Mouse (Mus musculus): ENCODE measurements around the gene E130218I03Rik. TPM values are rescaled to one million over a fixed set of nuclear protein-coding genes. Genes with fewer than 3 reads are reported as not detected.
A peak's percentile ranks its signal among the peaks of the same experiment; 100 is the strongest.

The E130218I03Rik gene
- polyA plus RNA-seq (2012; rRNA removed) = not detected in 2 replicates

GRCm38 (mm10) chr4:134243516-134244250 is at the start of gene E130218I03Rik:
E130218I03Rik (plus strand) TSS chr4:134243662.
- H3K4me3 ChIP-seq (ENCODE audit: low read depth, low read length) = peak within 1 kb of the TSS; percentile 81; the same call in 1 of the 2 replicates
- 95% methylated on average over 17 of the region's 17 CpGs for WGBS
- peaks cover 8% of the 10 kb centered on the region for H3K4me1 ChIP-seq (ENCODE audit: control insufficient read depth, insufficient read depth, insufficient read length, low read length)
- no peaks in the 10 kb centered on the region for H3K36me3 ChIP-seq (ENCODE audit: control insufficient read depth, insufficient read depth, low read length)
- peaks cover 6% of the 10 kb centered on the region for H3K27me3 ChIP-seq (ENCODE audit: control insufficient read depth, insufficient read depth, low read length)
- TF ChIP-seq CTCF (IDR thresholded peaks at IDR 0.05; ENCODE audit: extremely low read depth, insufficient read length, insufficient replicate concordance, low read depth, low read length) (no peak), POLR2A (IDR thresholded peaks at IDR 0.05; ENCODE audit: low read depth, low read length) (no peak)
- no peak within 1 kb of the TSS for H3K27ac ChIP-seq (ENCODE audit: insufficient read depth, low read depth, low read length)

- TF ChIP-seq CTCF (IDR thresholded peaks at IDR 0.05; ENCODE audit: extremely low read depth, insufficient read length, insufficient replicate concordance, low read depth, low read length) (no peak), POLR2A (IDR thresholded peaks at IDR 0.05; ENCODE audit: low read depth, low read length) (no peak)
- Histone ChIP-seq H3K27ac (ENCODE audit: insufficient read depth, low read depth, low read length) (no peak overlapping the region), H3K27me3 (ENCODE audit: control insufficient read depth, insufficient read depth, low read length) (no peaks in the 10 kb centered on the region), H3K4me3 (ENCODE audit: low read depth, low read length) (no peak overlapping the region), H3K36me3 (ENCODE audit: control insufficient read depth, insufficient read depth, low read length) (no peaks in the 10 kb centered on the region), H3K4me1 (ENCODE audit: control insufficient read depth, insufficient read depth, insufficient read length, low read length) (no peaks in the 10 kb centered on the region)
- 69% methylated on average over 2 of the region's 2 CpGs for WGBS
Observed at GRCm38 (mm10) chr4:134199371-134199770, 44.1 kb upstream of the E130218I03Rik start.

GRCm38 (mm10) chr4:134202904-134203303 is 40.6 kb upstream of the E130218I03Rik start, which contains the start of gene Gm7534:
Gm7534 (minus strand) TSS chr4:134203004.
- no peaks in the 10 kb centered on the region for H3K36me3 ChIP-seq (ENCODE audit: control insufficient read depth, insufficient read depth, low read length)
- WGBS = 93% methylated on average over 4 of the region's 4 CpGs
- TF ChIP-seq CTCF (IDR thresholded peaks at IDR 0.05; ENCODE audit: extremely low read depth, insufficient read length, insufficient replicate concordance, low read depth, low read length) (no peak), POLR2A (IDR thresholded peaks at IDR 0.05; ENCODE audit: low read depth, low read length) (no peak)
- H3K4me1 ChIP-seq (ENCODE audit: control insufficient read depth, insufficient read depth, insufficient read length, low read length) = no peaks in the 10 kb centered on the region
- H3K27ac ChIP-seq (ENCODE audit: insufficient read depth, low read depth, low read length) = no peak within 1 kb of the TSS
- H3K4me3 ChIP-seq (ENCODE audit: low read depth, low read length) = no peak within 1 kb of the TSS
- H3K27me3 ChIP-seq (ENCODE audit: control insufficient read depth, insufficient read depth, low read length) = no peaks in the 10 kb centered on the region

- Histone ChIP-seq H3K27ac (ENCODE audit: insufficient read depth, low read depth, low read length) (no peak overlapping the region), H3K27me3 (ENCODE audit: control insufficient read depth, insufficient read depth, low read length) (no peaks in the 10 kb centered on the region), H3K36me3 (ENCODE audit: control insufficient read depth, insufficient read depth, low read length) (no peaks in the 10 kb centered on the region), H3K4me3 (ENCODE audit: low read depth, low read length) (no peak overlapping the region), H3K4me1 (ENCODE audit: control insufficient read depth, insufficient read depth, insufficient read length, low read length) (no peaks in the 10 kb centered on the region)
- whole genome bisulfite sequencing = 79% methylated on average over 17 of the region's 17 CpGs
- TF ChIP-seq CTCF (IDR thresholded peaks at IDR 0.05; ENCODE audit: extremely low read depth, insufficient read length, insufficient replicate concordance, low read depth, low read length) (no peak), POLR2A (IDR thresholded peaks at IDR 0.05; ENCODE audit: low read depth, low read length) (no peak)
Observed at GRCm38 (mm10) chr4:134203340-134203896, 40.0 kb upstream of the E130218I03Rik start.

DNA sequence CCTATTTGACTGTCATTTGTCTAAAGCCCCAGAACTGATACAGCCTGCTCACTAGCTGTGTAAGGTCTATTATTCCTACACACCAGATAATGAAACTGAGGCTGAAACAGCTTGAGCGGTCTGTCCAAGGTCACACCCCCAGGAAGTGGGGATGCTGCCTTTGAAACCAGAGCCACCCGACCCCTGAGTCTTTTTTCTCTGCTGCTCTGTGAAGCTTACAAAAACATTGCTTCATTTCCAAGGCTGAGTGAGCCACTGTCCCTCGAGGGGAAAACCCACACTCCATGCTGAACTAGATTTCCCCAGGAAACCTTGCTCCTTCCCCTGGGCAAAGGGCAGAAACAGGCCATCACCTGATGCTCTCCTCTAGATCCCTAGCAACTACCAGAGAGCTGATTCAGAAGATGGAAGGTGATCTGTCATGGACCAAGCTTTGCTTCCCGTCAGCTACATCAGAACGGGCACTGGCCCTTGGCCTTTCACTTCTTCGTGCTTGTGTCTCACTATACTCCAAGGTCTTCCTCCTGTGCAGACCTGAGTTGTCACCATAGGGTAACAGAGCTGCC is 36.9 kb upstream of the E130218I03Rik start:
- TF ChIP-seq POLR2A (IDR thresholded peaks at IDR 0.05; ENCODE audit: low read depth, low read length) = no peak
- TF ChIP-seq CTCF (IDR thresholded peaks at IDR 0.05; ENCODE audit: extremely low read depth, insufficient read length, insufficient replicate concordance, low read depth, low read length) = no peak
- Histone ChIP-seq H3K36me3 (ENCODE audit: control insufficient read depth, insufficient read depth, low read length) (no peaks in the 10 kb centered on the region), H3K4me1 (ENCODE audit: control insufficient read depth, insufficient read depth, insufficient read length, low read length) (no peaks in the 10 kb centered on the region), H3K4me3 (ENCODE audit: low read depth, low read length) (no peak overlapping the region), H3K27ac (ENCODE audit: insufficient read depth, low read depth, low read length) (no peak overlapping the region), H3K27me3 (ENCODE audit: control insufficient read depth, insufficient read depth, low read length) (no peaks in the 10 kb centered on the region)
- WGBS = 55% methylated on average over 6 of the region's 6 CpGs

- Histone ChIP-seq H3K36me3 (ENCODE audit: control insufficient read depth, insufficient read depth, low read length) (peaks cover 5% of the 10 kb centered on the region), H3K27me3 (ENCODE audit: control insufficient read depth, insufficient read depth, low read length) (no peaks in the 10 kb centered on the region), H3K4me1 (ENCODE audit: control insufficient read depth, insufficient read depth, insufficient read length, low read length) (peaks cover 4% of the 10 kb centered on the region; the same call in 1 of the 2 replicates), H3K4me3 (ENCODE audit: low read depth, low read length) (no peak overlapping the region), H3K27ac (ENCODE audit: insufficient read depth, low read depth, low read length) (peak overlapping the region; percentile 54)
- TF ChIP-seq CTCF (IDR thresholded peaks at IDR 0.05; ENCODE audit: extremely low read depth, insufficient read length, insufficient replicate concordance, low read depth, low read length) = no peak
- TF ChIP-seq POLR2A (IDR thresholded peaks at IDR 0.05; ENCODE audit: low read depth, low read length) = no peak
- 28% methylated on average over 11 of the region's 11 CpGs for WGBS
Observed at GRCm38 (mm10) chr4:134222793-134223600, 20.5 kb upstream of the E130218I03Rik start.
